Mouse (Mus musculus) embryo, embryonic 11 days (tissue): ENCODE measurements around the gene Mup3.
"Not testable (repeated sequence)": the region's sequence is repeated elsewhere in the genome, so short reads cannot be mapped to it uniquely, and the experiment has no call there.

Source experiments
- DNase-seq: peaks from one replicate; pipeline ENCODE4 v3.0.0-alpha.2; 2015

Gene Mup3

GRCm38 (mm10) chr4:62087241-62087640 is at the start of gene Mup3:
TSS of gene Mup3 (minus strand) at chr4:62087342.
- DNase-seq = no peak

GRCm38 (mm10) chr4:62133706-62134105 is 46.6 kb upstream of the Mup3 start:
- peak; percentile 22 for DNase-seq

GRCm38 (mm10) chr4:62103366-62103765 is 16.2 kb upstream of the Mup3 start:
- DNase-seq = peak; percentile 38

- DNase-seq = no peak
These were observed 811 bp upstream of the Mup3 start for GRCm38 (mm10) chr4:62087953-62088352.

GRCm38 (mm10) chr4:62082755-62083154 is 4.4 kb downstream of the Mup3 start:
- DNase-seq = no peak

- DNase-seq = no peak
These were observed 12.0 kb downstream of the Mup3 start for GRCm38 (mm10) chr4:62075126-62075525.

GRCm38 (mm10) chr4:62054780-62055179 is 32.4 kb downstream of the Mup3 start:
- DNase-seq = not testable (repeated sequence)

- not testable (repeated sequence) for DNase-seq
These were observed 33.1 kb downstream of the Mup3 start, which contains the start of gene Mup20 for GRCm38 (mm10) chr4:62054058-62054457. TSS of gene Mup20 (minus strand) at chr4:62054158.
